ENCODE assay signal across 18 mouse cellular contexts in genomic region chr3:136302541-136302940, GRCm38 (mm10).
"Had no signal": no experiment of that assay in that cellular context is flagged by ENCODE, and none has a peak within 500 bp of the region (broad histone marks: within the 10 kb centered on the region; RNA-seq: fewer than 3 reads in every experiment).

No protein-coding gene starts in this region.

- H3K9ac ChIP-seq: liver, embryonic 12.5 days; liver, embryonic 14.5 days; lung, embryonic 14.5 days; midbrain, embryonic 12.5 days; midbrain, embryonic 15.5 days; neural tube, embryonic 12.5 days; stomach, embryonic 15.5 days had no signal

- H3K4me3 ChIP-seq: liver, embryonic 12.5 days; midbrain, embryonic 10.5 days; midbrain, embryonic 12.5 days; midbrain, embryonic 15.5 days; neural tube, embryonic 12.5 days; stomach, embryonic 15.5 days had no signal

- H3K9me3 ChIP-seq: liver, embryonic 12.5 days; midbrain, embryonic 10.5 days; midbrain, embryonic 12.5 days; midbrain, embryonic 15.5 days; neural tube, embryonic 12.5 days; stomach, embryonic 15.5 days had no signal

- H3K36me3 ChIP-seq: liver, embryonic 12.5 days; midbrain, embryonic 10.5 days; midbrain, embryonic 12.5 days; midbrain, embryonic 15.5 days; neural tube, embryonic 12.5 days; stomach, embryonic 15.5 days had no signal

- H3K4me1 ChIP-seq: liver, embryonic 12.5 days; midbrain, embryonic 10.5 days; midbrain, embryonic 12.5 days; midbrain, embryonic 15.5 days; neural tube, embryonic 12.5 days; stomach, embryonic 15.5 days had no signal

- DNase-seq: lung, adult 18-20 months; lung, embryonic 14.5 days; lung, postnatal 10 days; lung, postnatal 4 days; right cerebral cortex, adult 18-20 months; right cerebral cortex, postnatal 25 days; right cerebral cortex, postnatal 4 days; thymus, adult 2 months; thymus, postnatal 25 days; thymus, postnatal 4 days had no signal

- H3K4me2 ChIP-seq: liver, embryonic 12.5 days; lung, embryonic 14.5 days; midbrain, embryonic 12.5 days; midbrain, embryonic 15.5 days; neural tube, embryonic 12.5 days; stomach, embryonic 15.5 days had no signal

- H3K27ac ChIP-seq: liver, embryonic 12.5 days; liver, embryonic 14.5 days; midbrain, embryonic 10.5 days; midbrain, embryonic 12.5 days; midbrain, embryonic 15.5 days; neural tube, embryonic 12.5 days; stomach, embryonic 15.5 days; stomach, postnatal 0 days had no signal

- ATAC-seq: liver, embryonic 12.5 days; midbrain, embryonic 15.5 days had no signal

- H3K27me3 ChIP-seq: liver, embryonic 12.5 days; midbrain, embryonic 12.5 days; midbrain, embryonic 15.5 days; neural tube, embryonic 12.5 days; stomach, embryonic 15.5 days had no signal
